Mouse (Mus musculus) gastrocnemius, postnatal 36 days (tissue): ENCODE measurements around the gene Gm15294. TPM values are rescaled to one million over a fixed set of nuclear protein-coding genes. Genes with fewer than 3 reads are reported as not detected.

ENCODE experiments used
- DNase-seq, 2 experiments: peaks; one replicate each; pipeline ENCODE4 v3.0.0; 2022
- intact Hi-C: fragments of 180-260 bp; cut with DNase I; formaldehyde crosslinking; loops from one replicate; pipeline ENCODE4 v1.15.1; 2025
- long read RNA-seq, 2 experiments: library from polyadenylated mRNA; stranded (forward); transcript quantifications; one replicate each; pipeline ENCODE4 v2.0.0; 2021
- total RNA-seq, 2 experiments: library from RNA; stranded (reverse); gene quantifications; 2 replicates each; pipeline ENCODE4 v1.2.3; 2021

Gene Gm15294
- total RNA-seq: under 1 TPM; 0.46 to 0.52 TPM
- long read RNA-seq, experiment 1: 0 reads
- long read RNA-seq, experiment 2: 0 reads

GRCm38 (mm10) chrX:141875135-141875534 is at the start of gene Gm15294:
Gene Gm15294, minus strand, starts transcription at chrX:141875235.
- intact Hi-C loops: no loop called here
- DNase-seq: no peak

- intact Hi-C loops: no loop called here
Measured at GRCm38 (mm10) chrX:141884336-141885048, 9.5 kb upstream of the Gm15294 start.

GRCm38 (mm10) chrX:141874024-141874423 is 1.0 kb downstream of the Gm15294 start:
- no peak for DNase-seq
- intact Hi-C loops: no loop called here

More at GRCm38 (mm10) chrX:141884336-141885048, 9.5 kb upstream of the Gm15294 start:
- no peak for DNase-seq

- intact Hi-C loops: no loop called here
Measured at GRCm38 (mm10) chrX:141873597-141873996, 1.4 kb downstream of the Gm15294 start.

GRCm38 (mm10) chrX:141855684-141856396 is 19.2 kb downstream of the Gm15294 start:
- intact Hi-C loops: no loop called here
- DNase-seq: no peak

More at GRCm38 (mm10) chrX:141873597-141873996, 1.4 kb downstream of the Gm15294 start:
- no peak for DNase-seq

Other genes with a start within 250 kb of the Gm15294 start
- not detected for gene Irs4, start 150.0 kb downstream of the Gm15294 start, total RNA-seq